Mouse (Mus musculus) neutrophil, adult 65 days (primary cell): ENCODE data around the gene Epsti1. TPM values are rescaled to one million over a fixed set of nuclear protein-coding genes. Genes with fewer than 3 reads are reported as not detected.

ENCODE experiments used
- total RNA-seq: library from RNA; stranded (reverse); gene quantifications from 2 replicates; pipeline ENCODE4 v1.2.4, GENCODE M21; 2023

Epsti1 gene
- total RNA-seq: 14.1 and 18.7 TPM in 2 replicates

DNA sequence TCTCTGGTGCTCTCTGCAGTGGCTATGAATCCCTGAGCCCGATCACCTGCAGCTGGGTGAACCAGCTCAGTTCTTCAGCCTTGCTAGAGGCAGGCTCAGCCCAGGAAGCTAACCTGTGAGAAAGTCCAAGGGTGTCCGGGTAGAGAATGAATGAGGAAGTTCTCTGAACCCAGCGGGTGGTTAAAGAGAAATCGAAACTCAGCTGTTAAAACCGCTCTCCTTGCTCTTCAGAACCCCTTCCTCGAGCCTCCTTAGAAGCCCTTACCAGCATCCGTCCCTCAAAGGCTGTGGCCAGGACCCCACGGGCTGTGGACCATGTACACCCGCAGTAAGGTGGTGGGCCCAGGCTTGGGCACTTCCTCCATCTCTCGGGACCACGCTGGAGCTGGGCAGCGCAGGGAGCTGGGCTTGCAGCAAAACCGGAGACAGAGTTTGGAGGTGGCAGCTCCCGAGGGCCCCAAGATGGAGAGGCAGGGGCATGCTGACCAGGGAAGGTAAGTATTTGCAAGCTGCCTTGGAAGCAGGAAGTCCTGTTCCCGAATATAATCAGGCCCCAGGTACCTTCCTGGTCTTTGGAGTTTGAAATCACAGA is at the start of gene Epsti1:
Gene Epsti1, plus strand, starts transcription at position 69 of the 592 bp plus-strand sequence.

DNA sequence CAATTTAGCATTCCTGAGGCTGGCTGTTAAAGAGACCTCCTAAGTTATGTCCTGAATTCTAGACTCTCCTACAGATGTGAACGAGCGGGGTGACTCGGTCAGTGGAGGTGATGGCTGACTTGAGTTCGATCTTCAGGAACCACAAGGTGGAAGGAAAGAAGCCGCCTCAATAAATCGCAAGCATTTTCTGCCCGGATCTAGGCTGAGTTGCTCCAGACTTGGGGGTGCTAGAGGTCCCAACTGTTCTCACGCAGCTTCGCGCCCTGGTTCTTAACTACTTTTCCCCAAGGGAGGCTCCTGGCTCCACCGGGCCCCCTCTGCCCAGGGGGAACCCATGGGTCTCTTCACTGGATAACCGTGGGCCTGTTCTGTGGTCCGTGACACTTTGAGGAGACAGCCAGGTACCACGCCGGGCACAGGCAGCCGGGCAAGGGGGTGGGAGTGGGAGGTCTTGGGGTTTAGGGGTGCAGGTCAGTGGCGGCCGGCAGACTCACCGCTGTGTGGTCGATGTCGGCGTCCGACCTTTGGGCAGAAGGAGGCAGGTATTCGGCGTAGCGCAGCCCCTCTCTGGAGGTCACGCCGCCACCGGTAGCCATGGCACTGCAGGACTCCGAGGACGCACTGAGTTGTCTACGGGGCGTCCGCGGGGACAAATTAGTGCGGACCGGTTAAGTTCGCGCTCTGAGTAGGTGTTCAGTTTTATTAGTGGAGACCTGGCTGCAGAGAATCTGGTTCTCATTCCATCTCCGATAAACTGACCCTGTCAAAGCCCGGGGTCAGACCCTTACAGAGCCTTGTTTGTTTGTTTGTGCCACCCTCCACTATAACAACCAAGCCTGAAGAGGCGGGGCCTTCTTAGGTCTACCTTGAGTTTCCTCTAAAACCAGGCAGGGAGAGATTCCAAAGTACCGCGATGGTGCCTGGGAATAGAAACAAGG is 29.5 kb upstream of the Epsti1 start, which contains the start of gene Dnajc15:
Gene Dnajc15, minus strand, starts transcription at position 822 of the 938 bp plus-strand sequence.

Other genes with a start within 250 kb of the Epsti1 start
- gene Dnajc15, start 29.1 kb upstream of the Epsti1 start, total RNA-seq: 13.7 and 18.2 TPM in 2 replicates
- not detected in 2 replicates for gene Fam216b, start 184.8 kb downstream of the Epsti1 start, total RNA-seq